Mouse (Mus musculus) lung, postnatal 0 days (tissue): ENCODE results near the gene Aim2. TPM values are rescaled to one million over a fixed set of nuclear protein-coding genes. Genes with fewer than 3 reads are reported as not detected.

Experiments used
- polyA plus RNA-seq: library from polyadenylated mRNA; unstranded; fragments of >200 nt; fragmentation: Nextera tagmentation; extraction: Ambion mirVana; gene quantifications from 2 replicates; pipeline ENCODE4 v1.2.1, GENCODE M21; 2015

The Aim2 gene
- polyA plus RNA-seq, 1 experiment from 2014 or later = 3.4 TPM

Other genes starting within 250 kb of the Aim2 start
- not detected in 2 replicates for gene Olfr1408, start 213.5 kb upstream of the Aim2 start, polyA plus RNA-seq
- not detected in 2 replicates for gene Olfr1406, start 160.2 kb upstream of the Aim2 start, polyA plus RNA-seq
- gene Olfr218, start 153.1 kb upstream of the Aim2 start, polyA plus RNA-seq = not detected in 2 replicates
- not detected in 2 replicates for gene Olfr1404, start 138.5 kb upstream of the Aim2 start, polyA plus RNA-seq
- 0.31 and 0.32 TPM in 2 replicates for gene Fcer1a, start 123.7 kb upstream of the Aim2 start, polyA plus RNA-seq
- not detected in 2 replicates for gene Olfr418, start 84.9 kb upstream of the Aim2 start, polyA plus RNA-seq
- gene Mptx2, start 73.1 kb upstream of the Aim2 start, polyA plus RNA-seq = not detected in 2 replicates
- 0.36 and 0.70 TPM in 2 replicates for gene Ackr1, start 17.1 kb upstream of the Aim2 start, polyA plus RNA-seq
- gene Cadm3, start 16.8 kb downstream of the Aim2 start, polyA plus RNA-seq = 0.26 and 0.39 TPM in 2 replicates
- gene Ifi206, start 140.2 kb downstream of the Aim2 start, polyA plus RNA-seq = 0.16 and 0.20 TPM in 2 replicates
- not detected in 2 replicates for gene Ifi214, start 185.1 kb downstream of the Aim2 start, polyA plus RNA-seq
- 0.98 and 2.0 TPM in 2 replicates for gene Ifi213, start 248.4 kb downstream of the Aim2 start, polyA plus RNA-seq